Mouse (Mus musculus) brain, adult 2 months (tissue): Measurements from ENCODE around the gene Tmem135.

ENCODE experiments used
- DNase-seq: peaks from one replicate; pipeline ENCODE4 v3.0.0; 2011; ENCODE audit warnings: low read depth, low spot score

Tmem135 gene

GRCm38 (mm10) chr7:89193459-89193858 is 210.6 kb downstream of the Tmem135 start:
- DNase-seq = no peak

GRCm38 (mm10) chr7:89183928-89184327 is 220.1 kb downstream of the Tmem135 start:
- DNase-seq = peak; percentile 55

GRCm38 (mm10) chr7:89182943-89183342 is 221.1 kb downstream of the Tmem135 start:
- DNase-seq = no peak

GRCm38 (mm10) chr7:89181285-89181684 is 222.7 kb downstream of the Tmem135 start:
- peak; percentile 15 for DNase-seq

GRCm38 (mm10) chr7:89178601-89179000 is 225.4 kb downstream of the Tmem135 start:
- DNase-seq = peak; percentile 91

- peak; percentile 17 for DNase-seq
Observed at GRCm38 (mm10) chr7:89177926-89178325, 226.1 kb downstream of the Tmem135 start.

GRCm38 (mm10) chr7:89174430-89174829 is 229.6 kb downstream of the Tmem135 start:
- no peak for DNase-seq

GRCm38 (mm10) chr7:89173018-89173417 is 231.0 kb downstream of the Tmem135 start:
- DNase-seq = peak; percentile 27

GRCm38 (mm10) chr7:89171790-89172467 is 232.1 kb downstream of the Tmem135 start:
- DNase-seq = no peak

GRCm38 (mm10) chr7:89168606-89169005 is 235.4 kb downstream of the Tmem135 start:
- DNase-seq = peak; percentile 95

- no peak for DNase-seq
Observed at GRCm38 (mm10) chr7:89165528-89165927, 238.5 kb downstream of the Tmem135 start.

- peak; percentile 20 for DNase-seq
Observed at GRCm38 (mm10) chr7:89161610-89162378, 242.2 kb downstream of the Tmem135 start.

GRCm38 (mm10) chr7:89157356-89157755 is 246.7 kb downstream of the Tmem135 start:
- no peak for DNase-seq

- DNase-seq = no peak
Observed at GRCm38 (mm10) chr7:89156629-89157028, 247.4 kb downstream of the Tmem135 start.

- peak; percentile 20 for DNase-seq
Observed at GRCm38 (mm10) chr7:89155741-89156140, 248.3 kb downstream of the Tmem135 start.

- DNase-seq = no peak
Observed at GRCm38 (mm10) chr7:89155223-89155622, 248.8 kb downstream of the Tmem135 start.

- peak; percentile 48 for DNase-seq
Observed at GRCm38 (mm10) chr7:89151345-89151744, 252.7 kb downstream of the Tmem135 start.

- DNase-seq = peak; percentile 85
Observed at GRCm38 (mm10) chr7:89140640-89141300, 263.3 kb downstream of the Tmem135 start.

GRCm38 (mm10) chr7:89134884-89135511 is 269.0 kb downstream of the Tmem135 start:
- peak; percentile 21 for DNase-seq

GRCm38 (mm10) chr7:89126063-89126882 is 277.7 kb downstream of the Tmem135 start:
- peak; percentile 81 for DNase-seq

- peak; percentile 12 for DNase-seq
Observed at GRCm38 (mm10) chr7:89116261-89116664, 287.8 kb downstream of the Tmem135 start.
